Mouse (Mus musculus) small intestine, adult 2 months (tissue): ENCODE measurements at regions not wholly inside any gene's neighbourhood (a gene's known extent, or its start where the extent isn't known, plus 50 kb on each side); places are given as distances from the start of the nearest gene placed in this dataset.

Experiments
- CTCF ChIP-seq: fragments of 200-500 bp; IDR thresholded peaks from 2 replicates; pipeline ENCODE4 v1.5.1; 2012; ENCODE audit warnings: low read depth, mild to moderate bottlenecking, control low read depth, inconsistent platforms, low read length, moderate library complexity, mixed read lengths; ENCODE audit not compliant: insufficient replicate concordance, insufficient read length; ENCODE audit errors: extremely low read depth
- POLR2A ChIP-seq: fragments of 200-500 bp; IDR thresholded peaks from 2 replicates; pipeline ENCODE4 v1.6.1; 2012; ENCODE audit warnings: low read depth, mild to moderate bottlenecking, control low read depth, inconsistent platforms, low read length, moderate library complexity

- TF ChIP-seq CTCF (no peak), POLR2A (no peak)
Measured at GRCm38 (mm10) chr13:72265116-72265515, 301.6 kb upstream of the Irx1 start.
